Mouse (Mus musculus): ENCODE data around the gene Ago3. TPM values are rescaled to one million over a fixed set of nuclear protein-coding genes. Genes with fewer than 3 reads are reported as not detected.
A peak's percentile ranks its signal among the peaks of the same experiment; 100 is the strongest.

The Ago3 gene
- polyA plus RNA-seq (2017; shearing (Covaris generic)) = 10 to 100 TPM; 18.8 to 24.1 (median 19.1) TPM

DNA sequence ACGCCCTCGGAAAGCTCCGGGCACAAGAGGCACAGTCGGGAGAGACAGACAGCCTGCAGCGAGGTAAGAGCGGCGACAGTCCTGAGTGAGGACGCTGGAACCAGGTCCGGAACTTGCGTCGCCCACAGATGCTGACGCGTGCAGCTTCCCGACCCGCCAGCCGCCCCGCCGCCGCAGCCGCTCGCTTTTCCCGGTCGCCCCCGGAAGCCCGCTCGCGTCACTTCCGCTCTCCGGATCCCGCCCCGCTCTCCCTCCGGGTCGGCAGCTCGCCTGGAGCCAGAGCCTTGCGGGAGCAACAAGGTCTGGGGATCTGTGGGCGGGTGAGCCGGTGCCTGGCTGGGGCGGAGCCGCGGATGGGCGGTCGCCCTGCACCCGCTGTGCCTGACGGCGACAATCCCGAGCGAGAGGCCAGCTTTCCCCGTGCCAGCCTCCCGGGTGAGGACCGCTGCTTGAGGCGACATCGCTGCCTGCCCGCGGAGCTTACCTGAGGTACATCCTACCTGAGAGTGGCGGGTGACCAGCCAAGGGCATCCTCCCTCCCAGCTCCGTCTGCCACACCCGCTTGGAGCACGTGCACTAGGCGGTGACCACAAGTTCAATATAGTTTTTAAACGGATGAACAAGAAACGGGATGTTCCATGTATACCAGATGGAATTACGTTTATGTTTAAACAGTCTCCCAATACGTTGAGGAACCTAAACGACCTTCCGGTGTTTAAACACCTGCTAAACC lies at the start of gene Ago3:
Gene Ago3 (minus strand): TSS at position 210 of the 733 bp plus-strand sequence.
- ATAC-seq = peak; percentile 88

DNA sequence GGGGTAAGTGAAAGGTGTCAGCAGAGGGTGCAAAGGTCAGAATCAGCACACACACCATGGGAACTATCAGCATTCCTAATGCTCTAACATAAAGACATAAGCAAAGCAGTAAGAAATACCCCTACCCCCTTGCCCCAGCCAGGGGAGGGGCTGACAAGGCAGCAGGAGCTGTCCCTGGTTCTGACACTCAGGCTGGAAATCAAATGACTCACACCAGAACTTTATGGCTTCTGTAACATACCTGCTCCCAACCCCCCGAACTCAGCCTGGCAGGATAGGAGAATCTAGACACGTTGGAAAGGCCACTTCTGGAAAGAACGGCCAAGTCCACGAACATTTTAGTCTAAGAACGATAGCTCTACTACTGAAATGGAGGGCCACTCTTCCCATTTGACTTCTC lies 43.7 kb upstream of the Ago3 start:
- ATAC-seq = no peak

- no peak for ATAC-seq
These were observed 40.0 kb upstream of the Ago3 start for GRCm38 (mm10) chr4:126469334-126469733.

GRCm38 (mm10) chr4:126468925-126469324 lies 39.6 kb upstream of the Ago3 start:
- ATAC-seq = no peak

- peak; percentile 94 for ATAC-seq
These were observed 39.0 kb upstream of the Ago3 start, which contains the start of gene Ago1 for GRCm38 (mm10) chr4:126468285-126468901. Gene Ago1, minus strand, starts transcription at chr4:126468583.

GRCm38 (mm10) chr4:126467721-126468284 lies 38.4 kb upstream of the Ago3 start:
- peak; percentile 39 for ATAC-seq

DNA sequence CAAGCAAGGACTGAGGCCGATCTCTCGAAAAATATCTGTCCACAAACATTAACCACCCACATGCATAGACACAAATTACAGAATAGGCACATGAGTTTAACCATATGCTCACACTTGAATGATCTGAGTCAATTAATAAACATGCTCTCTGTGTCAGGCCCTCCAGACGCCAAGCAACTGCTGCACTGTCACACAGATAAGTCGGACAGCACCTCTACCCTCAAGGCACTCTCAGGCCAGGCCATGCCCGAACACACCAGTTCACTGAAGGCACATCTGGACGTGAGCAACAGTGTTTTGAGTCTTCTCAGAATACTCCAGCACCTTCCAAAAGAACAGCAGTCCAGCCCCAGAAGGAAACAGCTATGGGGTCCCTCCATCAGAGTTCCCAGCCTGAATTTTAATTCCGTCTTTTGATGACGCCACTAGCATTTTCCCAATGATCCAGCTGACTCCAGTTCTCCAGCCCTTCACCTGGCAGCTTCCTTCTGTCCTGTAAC lies 36.9 kb upstream of the Ago3 start:
- no peak for ATAC-seq

DNA sequence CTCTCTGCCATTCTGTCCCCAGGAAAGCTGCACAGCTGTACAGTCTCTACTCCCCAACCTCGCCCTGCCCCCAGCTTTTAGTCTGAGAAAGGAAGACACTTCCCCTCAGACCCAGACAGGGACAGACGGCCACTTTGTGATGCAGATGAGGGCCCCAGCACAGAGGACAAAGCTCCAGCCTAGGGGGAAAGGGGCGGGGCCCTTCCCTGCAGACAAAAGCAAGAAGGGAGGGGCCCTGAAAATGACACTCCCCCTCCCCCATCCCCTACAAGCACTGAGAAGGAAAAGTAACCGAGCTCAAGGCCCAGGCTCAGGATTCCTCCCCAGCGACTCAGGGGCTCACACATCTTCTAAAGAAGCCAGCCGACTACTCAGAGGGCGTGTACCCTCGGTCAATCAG lies 36.5 kb upstream of the Ago3 start:
- ATAC-seq = no peak

DNA sequence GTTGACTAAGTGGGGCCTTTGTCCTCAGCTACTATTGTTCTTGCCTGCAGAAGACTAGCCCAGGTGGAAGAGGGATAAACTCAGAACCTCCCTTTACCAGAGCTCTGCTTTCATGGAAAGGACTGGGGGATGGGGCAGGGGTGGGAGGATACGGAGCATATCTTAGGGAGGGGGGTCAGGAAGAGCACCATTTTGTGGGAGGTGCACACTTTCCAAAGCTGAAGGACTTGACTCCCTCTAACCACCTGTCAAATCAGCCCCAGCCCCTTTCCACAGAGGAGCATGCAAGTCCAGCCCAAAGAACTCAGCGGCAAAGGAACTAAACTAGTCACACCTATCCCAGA lies 35.5 kb upstream of the Ago3 start:
- ATAC-seq = no peak

- ATAC-seq = no peak
These were observed 35.0 kb upstream of the Ago3 start for GRCm38 (mm10) chr4:126464189-126464891.

DNA sequence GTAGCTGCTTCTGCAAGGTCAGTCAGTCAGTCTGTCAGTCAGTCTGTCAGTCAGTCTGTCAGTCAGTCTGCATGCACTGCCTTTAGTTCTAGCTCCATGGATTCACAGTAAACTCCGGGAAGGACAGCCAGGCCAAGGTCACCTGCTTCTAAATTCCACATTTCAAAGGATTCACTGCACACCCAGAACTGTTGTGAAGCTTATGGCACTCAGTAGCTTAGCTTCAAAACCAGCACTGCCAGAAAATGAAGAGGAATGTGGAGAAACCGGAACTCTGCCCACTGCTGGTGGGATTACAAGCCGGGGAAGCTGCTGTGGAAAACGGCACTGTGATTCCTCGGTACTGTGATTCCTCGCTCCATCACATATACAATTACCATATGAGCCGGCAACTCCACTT lies 26.1 kb upstream of the Ago3 start:
- ATAC-seq = no peak

DNA sequence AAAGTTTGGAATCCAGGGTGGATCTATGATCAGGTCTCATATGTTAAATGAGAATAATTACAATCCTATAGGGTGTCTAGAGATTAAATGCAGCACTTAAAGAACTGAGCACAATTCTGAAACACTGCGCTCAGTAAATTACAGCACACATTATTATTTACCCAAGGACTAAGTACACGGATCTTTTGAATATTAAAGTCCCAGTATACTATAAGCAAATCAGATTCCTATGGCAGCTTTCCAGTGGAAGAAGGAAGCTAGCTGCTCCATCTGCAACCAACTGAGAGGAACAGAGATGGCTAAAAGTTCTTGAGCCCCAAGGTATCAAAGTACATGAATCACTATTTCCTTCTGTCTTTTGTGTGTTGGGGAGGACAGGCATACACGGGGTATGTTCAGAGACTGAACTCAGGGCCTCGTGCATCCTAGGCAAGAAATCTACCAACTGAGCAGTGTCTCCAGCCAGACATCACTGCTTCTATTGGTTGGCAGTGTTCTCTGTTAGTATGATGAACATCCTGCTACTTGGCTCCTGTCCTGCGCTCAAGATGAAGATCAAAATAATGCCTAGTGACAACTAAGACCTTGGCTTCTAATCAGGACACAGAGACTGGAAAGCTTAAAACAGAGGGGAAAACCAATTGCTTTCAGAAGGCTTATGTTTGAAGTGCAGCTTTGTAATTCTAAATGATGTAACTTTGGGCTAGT lies 25.3 kb upstream of the Ago3 start:
- no peak for ATAC-seq

GRCm38 (mm10) chr4:126450268-126450667 lies 20.9 kb upstream of the Ago3 start:
- ATAC-seq = no peak

GRCm38 (mm10) chr4:126447126-126447525 lies 17.8 kb upstream of the Ago3 start:
- no peak for ATAC-seq

GRCm38 (mm10) chr4:126444528-126444927 lies 15.2 kb upstream of the Ago3 start:
- ATAC-seq = no peak

DNA sequence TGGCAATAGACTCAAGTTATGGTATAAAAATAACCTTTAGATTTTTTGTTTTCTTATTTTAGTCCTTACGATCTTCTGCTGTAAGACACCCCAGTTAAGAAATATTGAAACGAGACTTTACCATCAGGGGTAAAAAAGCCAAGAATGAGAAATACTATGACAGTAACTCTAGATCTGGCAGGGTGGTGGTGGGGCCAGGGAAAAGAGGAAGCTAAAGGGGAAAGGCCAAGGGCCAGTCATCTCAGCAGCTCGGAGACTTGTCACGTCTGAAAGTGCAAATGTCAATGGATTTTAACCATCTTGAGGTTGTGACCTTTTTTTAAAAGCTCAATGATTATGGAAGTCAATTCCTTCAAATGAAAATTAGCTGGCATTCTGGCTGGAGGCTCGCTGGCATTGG lies 8.9 kb upstream of the Ago3 start:
- no peak for ATAC-seq

DNA sequence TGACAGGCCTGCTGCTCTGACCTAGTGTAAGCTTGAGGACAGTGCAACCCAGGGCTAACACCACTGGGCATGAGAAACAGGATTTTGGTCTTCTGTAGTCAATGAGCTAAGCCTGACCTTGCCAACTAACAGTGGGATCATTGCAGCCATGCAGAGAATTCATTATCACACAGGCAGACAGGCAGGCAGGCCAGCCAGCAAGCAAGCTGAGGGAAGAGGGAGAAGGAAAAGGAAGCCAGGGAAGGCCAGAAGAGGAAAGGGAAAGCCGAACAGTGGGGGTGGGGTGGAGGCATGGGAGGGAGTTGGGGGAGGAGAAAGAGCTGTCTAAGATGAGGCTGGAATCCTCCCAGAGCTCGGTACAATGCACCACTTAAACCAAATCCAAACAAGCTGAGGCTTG lies 6.9 kb upstream of the Ago3 start:
- no peak for ATAC-seq

GRCm38 (mm10) chr4:126434094-126434493 lies 4.7 kb upstream of the Ago3 start:
- no peak for ATAC-seq

DNA sequence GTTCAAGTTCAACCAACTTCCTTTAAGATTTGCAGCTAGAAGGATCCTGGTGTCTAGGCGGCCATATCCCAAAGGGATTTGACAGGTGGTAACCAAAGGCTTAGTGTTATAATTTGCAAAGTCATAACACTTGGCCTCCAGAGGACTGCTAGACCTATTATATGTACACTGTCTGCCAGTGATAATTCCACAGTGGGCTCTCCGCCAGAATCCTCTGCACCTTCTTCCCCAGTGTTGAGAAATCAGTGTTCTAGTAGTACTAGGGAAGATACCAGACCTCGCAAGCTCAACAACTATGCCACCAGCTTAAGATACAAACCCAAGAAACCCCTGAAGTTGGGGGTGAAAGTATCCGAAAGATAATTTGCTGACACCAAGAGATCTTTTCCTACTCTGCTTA lies 3.8 kb upstream of the Ago3 start:
- no peak for ATAC-seq

DNA sequence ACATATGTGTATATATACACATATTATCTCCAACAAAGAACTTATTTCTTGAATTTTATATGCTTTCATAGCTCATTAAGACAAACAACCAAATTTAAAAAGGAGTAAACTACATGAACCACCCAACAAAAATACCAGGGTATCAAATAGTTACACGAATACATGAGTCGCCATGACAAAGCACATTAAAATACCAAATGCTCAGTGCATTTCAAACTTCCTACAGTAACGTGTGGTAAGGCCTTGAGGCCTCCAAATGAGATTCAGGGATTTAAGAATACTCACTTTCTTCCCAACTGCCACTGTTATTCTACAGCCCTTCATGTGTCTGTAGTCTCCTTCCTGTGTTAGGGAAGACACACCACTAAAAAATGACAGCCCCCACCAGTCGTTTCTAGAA lies 2.4 kb upstream of the Ago3 start:
- ATAC-seq = no peak

- no peak for ATAC-seq
These were observed 542 bp downstream of the Ago3 start for GRCm38 (mm10) chr4:126428682-126429346.

- no peak for ATAC-seq
These were observed 5.5 kb downstream of the Ago3 start for GRCm38 (mm10) chr4:126423866-126424265.

Measured in inflammation-experienced regulatory T-cells, adult 6 months (primary cell).